Mouse (Mus musculus): ENCODE measurements at regions not wholly inside any gene's neighbourhood (a gene's known extent, or its start where the extent isn't known, plus 50 kb on each side); places are given as distances from the start of the nearest gene placed in this dataset.
A peak's percentile ranks its signal among the peaks of the same experiment; 100 is the strongest.

GRCm38 (mm10) chr13:82187196-82187595, 404.3 kb downstream of the Cetn3 start:
- no peak for DNase-seq

- DNase-seq = no peak
Measured at GRCm38 (mm10) chr13:82200739-82201138, 417.9 kb downstream of the Cetn3 start.

GRCm38 (mm10) chr13:82225430-82225829, 442.6 kb downstream of the Cetn3 start:
- DNase-seq = no peak

- DNase-seq = no peak
Measured at GRCm38 (mm10) chr13:82233901-82234300, 451.0 kb downstream of the Cetn3 start.

GRCm38 (mm10) chr13:82246231-82246630, 463.4 kb downstream of the Cetn3 start:
- no peak for DNase-seq

GRCm38 (mm10) chr13:82250361-82250760, 467.5 kb downstream of the Cetn3 start:
- no peak for DNase-seq

- DNase-seq = peak; percentile 39
Measured at GRCm38 (mm10) chr13:82258491-82258935, 475.6 kb downstream of the Cetn3 start.

- DNase-seq = no peak
Measured at GRCm38 (mm10) chr13:82264236-82264635, 481.4 kb downstream of the Cetn3 start.

- DNase-seq = no peak
Measured at GRCm38 (mm10) chr13:82265170-82265569, 482.3 kb downstream of the Cetn3 start.

GRCm38 (mm10) chr13:82265736-82266135, 482.9 kb downstream of the Cetn3 start:
- DNase-seq = peak; percentile 14

GRCm38 (mm10) chr13:82274733-82275132, 491.9 kb downstream of the Cetn3 start:
- no peak for DNase-seq

- DNase-seq = no peak
Measured at GRCm38 (mm10) chr13:82276001-82276400, 493.1 kb downstream of the Cetn3 start.

- no peak for DNase-seq
Measured at GRCm38 (mm10) chr13:82280744-82281143, 497.9 kb downstream of the Cetn3 start.

GRCm38 (mm10) chr13:82295834-82296233, 513.0 kb downstream of the Cetn3 start:
- DNase-seq = no peak

- no peak for DNase-seq
Measured at GRCm38 (mm10) chr13:82304227-82304626, 521.4 kb downstream of the Cetn3 start.

GRCm38 (mm10) chr13:82305076-82305475, 522.2 kb downstream of the Cetn3 start:
- DNase-seq = no peak

- no peak for DNase-seq
Measured at GRCm38 (mm10) chr13:82308336-82308735, 525.5 kb downstream of the Cetn3 start.

- DNase-seq = no peak
Measured at GRCm38 (mm10) chr13:82316573-82317202, 533.8 kb downstream of the Cetn3 start.

- DNase-seq = peak; percentile 3
Measured at GRCm38 (mm10) chr13:82317203-82317580, 534.3 kb downstream of the Cetn3 start.

GRCm38 (mm10) chr13:82318395-82318794, 535.5 kb downstream of the Cetn3 start:
- DNase-seq = no peak

GRCm38 (mm10) chr13:82354355-82354754, 571.5 kb downstream of the Cetn3 start:
- DNase-seq = no peak

- no peak for DNase-seq
Measured at GRCm38 (mm10) chr13:82355296-82355695, 572.4 kb downstream of the Cetn3 start.

GRCm38 (mm10) chr13:82359442-82359841, 576.6 kb downstream of the Cetn3 start:
- peak; percentile 27 for DNase-seq

- no peak for DNase-seq
Measured at GRCm38 (mm10) chr13:82360711-82361110, 577.8 kb downstream of the Cetn3 start.

- DNase-seq = no peak
Measured at GRCm38 (mm10) chr13:82361379-82361778, 578.5 kb downstream of the Cetn3 start.
